Mouse (Mus musculus): ENCODE measurements around the gene Hs3st3a1. TPM values are rescaled to one million over a fixed set of nuclear protein-coding genes. Genes with fewer than 3 reads are reported as not detected.

Hs3st3a1 gene
- polyA plus RNA-seq (2015; fragmentation: Nextera tagmentation; extraction: Ambion mirVana): 0.06 TPM in 1 of 2 replicates, not detected in the other

GRCm38 (mm10) chr11:64434611-64435545, at the start of gene Hs3st3a1:
Gene Hs3st3a1, plus strand, starts transcription at chr11:64435332.

GRCm38 (mm10) chr11:64436412-64436727, 1.2 kb downstream of the Hs3st3a1 start, which contains the start of gene F930015N05Rik:
Gene F930015N05Rik, minus strand, starts transcription at chr11:64436653.

Other genes starting within 250 kb of the Hs3st3a1 start
- gene F930015N05Rik, start 1.3 kb downstream of the Hs3st3a1 start, polyA plus RNA-seq (2015; fragmentation: Nextera tagmentation; extraction: Ambion mirVana): 0.11 TPM in 1 of 2 replicates, not detected in the other